Comparison of ENCODE assay signal across 37 mouse cellular contexts in the genomic region with DNA sequence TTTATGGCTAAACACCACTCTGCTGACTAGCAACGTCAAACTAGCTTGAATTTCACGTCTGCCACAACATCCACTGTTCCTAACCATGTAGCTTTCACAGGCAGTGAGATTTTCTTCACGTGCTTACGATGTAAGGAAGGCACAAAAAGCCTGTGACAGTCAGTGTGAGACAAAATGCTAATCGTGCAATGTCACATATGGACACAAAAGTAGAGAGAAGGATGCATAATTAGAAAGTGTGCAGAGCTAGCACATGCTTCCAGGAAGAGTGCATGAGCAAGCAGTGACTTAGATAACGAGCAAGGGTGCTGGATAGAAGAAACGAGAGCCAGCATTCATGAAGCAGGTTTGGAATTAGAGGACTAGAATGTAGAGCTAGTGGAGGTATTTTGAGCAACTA. TPM values are rescaled to one million over a fixed set of nuclear protein-coding genes. Genes with fewer than 3 reads are reported as not detected.
"Had no signal": no experiment of that assay in that cellular context is flagged by ENCODE, and none has a peak within 500 bp of the region (broad histone marks: within the 10 kb centered on the region; RNA-seq: fewer than 3 reads in every experiment).

No protein-coding gene starts in this region.

- DNase-seq: left cerebral cortex, postnatal 4 days; liver; liver, embryonic 13.5 days; liver, postnatal 0 days; lung, adult 18-20 months; lung, adult 2 months; lung, embryonic 14.5 days; lung, postnatal 10 days; lung, postnatal 14 days; lung, postnatal 36 days; lung, postnatal 4 days; midbrain, embryonic 14.5 days had no signal

- H3K4me1 ChIP-seq: limb, embryonic 10.5 days; limb, embryonic 12.5 days; limb, embryonic 13.5 days; limb, embryonic 15.5 days; liver, embryonic 12.5 days; liver, embryonic 13.5 days; liver, embryonic 15.5 days; lung, embryonic 15.5 days; megakaryocyte, embryonic 14.5 days; midbrain, embryonic 10.5 days; midbrain, embryonic 12.5 days; midbrain, embryonic 13.5 days; midbrain, embryonic 15.5 days; neural tube, embryonic 12.5 days; neural tube, embryonic 13.5 days had no signal

- H3K27me3 ChIP-seq: limb, embryonic 12.5 days; limb, embryonic 13.5 days; limb, embryonic 15.5 days; liver, embryonic 12.5 days; liver, embryonic 13.5 days; liver, embryonic 15.5 days; lung, embryonic 15.5 days; megakaryocyte, embryonic 14.5 days; midbrain, embryonic 12.5 days; midbrain, embryonic 13.5 days; midbrain, embryonic 15.5 days; neural tube, embryonic 12.5 days; neural tube, embryonic 13.5 days had no signal

- H3K9me3 ChIP-seq: limb, embryonic 10.5 days; limb, embryonic 12.5 days; limb, embryonic 13.5 days; limb, embryonic 15.5 days; liver, embryonic 12.5 days; liver, embryonic 13.5 days; liver, embryonic 15.5 days; lung, embryonic 15.5 days; megakaryocyte, embryonic 14.5 days; midbrain, embryonic 10.5 days; midbrain, embryonic 12.5 days; midbrain, embryonic 13.5 days; midbrain, embryonic 15.5 days; neural tube, embryonic 12.5 days; neural tube, embryonic 13.5 days had no signal

- H3K9ac ChIP-seq: limb, embryonic 12.5 days; limb, embryonic 13.5 days; limb, embryonic 15.5 days; liver, embryonic 12.5 days; liver, embryonic 13.5 days; liver, embryonic 14.5 days; liver, embryonic 15.5 days; liver, postnatal 0 days; lung, embryonic 14.5 days; lung, embryonic 15.5 days; midbrain, embryonic 12.5 days; midbrain, embryonic 13.5 days; midbrain, embryonic 15.5 days; neural tube, embryonic 12.5 days; neural tube, embryonic 13.5 days had no signal

- H3K36me3 ChIP-seq: limb, embryonic 10.5 days; limb, embryonic 12.5 days; limb, embryonic 13.5 days; limb, embryonic 15.5 days; liver, embryonic 12.5 days; liver, embryonic 13.5 days; liver, embryonic 15.5 days; lung, embryonic 15.5 days; midbrain, embryonic 10.5 days; midbrain, embryonic 12.5 days; midbrain, embryonic 13.5 days; midbrain, embryonic 15.5 days; neural tube, embryonic 12.5 days; neural tube, embryonic 13.5 days had no signal

- H3K27ac ChIP-seq: limb, embryonic 10.5 days; limb, embryonic 12.5 days; limb, embryonic 13.5 days; limb, embryonic 15.5 days; liver, embryonic 12.5 days; liver, embryonic 13.5 days; liver, embryonic 14.5 days; liver, embryonic 15.5 days; lung, embryonic 15.5 days; macrophage; midbrain, embryonic 10.5 days; midbrain, embryonic 12.5 days; midbrain, embryonic 13.5 days; midbrain, embryonic 15.5 days; neural tube, embryonic 12.5 days; neural tube, embryonic 13.5 days had no signal

- H3K4me2 ChIP-seq: limb, embryonic 12.5 days; limb, embryonic 13.5 days; limb, embryonic 15.5 days; liver, embryonic 11.5 days; liver, embryonic 12.5 days; liver, embryonic 13.5 days; liver, embryonic 15.5 days; lung, embryonic 14.5 days; lung, embryonic 15.5 days; midbrain, embryonic 11.5 days; midbrain, embryonic 12.5 days; midbrain, embryonic 13.5 days; midbrain, embryonic 15.5 days; neural tube, embryonic 12.5 days; neural tube, embryonic 13.5 days had no signal

- H3K4me3 ChIP-seq: limb, embryonic 10.5 days; limb, embryonic 12.5 days; limb, embryonic 13.5 days; limb, embryonic 15.5 days; liver, embryonic 12.5 days; liver, embryonic 13.5 days; liver, embryonic 15.5 days; lung, embryonic 15.5 days; megakaryocyte, embryonic 14.5 days; midbrain, embryonic 10.5 days; midbrain, embryonic 12.5 days; midbrain, embryonic 13.5 days; midbrain, embryonic 15.5 days; myocyte; neural tube, embryonic 12.5 days; neural tube, embryonic 13.5 days had no signal

- ATAC-seq: liver, embryonic 12.5 days; liver, postnatal 0 days; lung, postnatal 0 days; midbrain, embryonic 13.5 days; midbrain, embryonic 15.5 days; midbrain, embryonic 16.5 days had no signal

RNA-seq across cellular contexts. Expression of a gene that starts 18.8 kb away (rescaled TPM):
- total RNA-seq: megakaryocyte progenitor cell, adult 5-6 weeks; megakaryocyte, adult 5-6 weeks; megakaryocyte-erythroid progenitor cell, adult 5-6 weeks; monocyte, adult 5-6 weeks had no signal
- polyA plus RNA-seq: macrophage had no signal
